Mouse (Mus musculus) cerebral cortex, adult 2 months (tissue): ENCODE measurements around the gene Gm20422.

Source experiments
- WGBS: fragments of 180-500 bp; shearing (Covaris S2); methylation state at CpG from one replicate; pipeline ENCODE4 v1.1.7; 2018; 5-methylcytosine and 5-hydroxymethylcytosine counted together

Gm20422 gene

GRCm38 (mm10) chr8:69791415-69792068 is 16.9 kb upstream of the Gm20422 start:
- under 1% methylated on average over 48 of the region's 48 CpGs for WGBS

DNA sequence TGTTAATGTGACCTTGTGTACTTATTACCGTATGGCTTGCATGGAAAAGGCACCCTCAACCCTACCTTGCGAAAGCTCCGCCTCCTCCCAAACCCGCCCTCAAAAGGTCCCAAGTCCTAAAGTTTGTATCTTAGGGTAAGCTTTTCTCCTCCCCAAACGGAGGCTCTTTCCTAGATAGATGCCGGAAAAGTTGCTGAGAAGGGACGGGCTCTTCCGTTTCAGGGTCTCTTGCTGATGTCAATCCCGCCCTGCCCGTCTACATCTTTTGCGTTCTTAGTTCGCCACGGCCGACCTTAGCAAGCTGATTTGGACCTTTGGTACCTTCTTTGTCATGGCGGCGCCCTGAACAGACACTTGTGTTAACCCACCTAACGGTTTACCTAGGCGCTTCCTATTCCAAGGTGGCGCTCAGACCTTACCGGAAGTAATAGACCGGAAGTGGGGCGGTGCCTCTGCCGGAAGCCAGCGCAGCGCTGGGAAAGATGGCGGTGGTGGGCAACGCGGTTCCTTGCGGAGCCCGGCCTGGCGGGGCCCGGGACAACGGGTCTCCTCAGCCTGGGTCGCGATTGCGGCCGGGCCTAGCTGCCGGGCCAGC is 16.2 kb upstream of the Gm20422 start, which contains the start of the genes Atp13a1 and Zfp866:
Gene Atp13a1, plus strand, starts transcription at position 391 of the 595 bp plus-strand sequence.
Gene Zfp866, minus strand, starts transcription at position 406 of the 595 bp plus-strand sequence.
- WGBS, result under 1% methylated on average over 38 of the region's 38 CpGs

DNA sequence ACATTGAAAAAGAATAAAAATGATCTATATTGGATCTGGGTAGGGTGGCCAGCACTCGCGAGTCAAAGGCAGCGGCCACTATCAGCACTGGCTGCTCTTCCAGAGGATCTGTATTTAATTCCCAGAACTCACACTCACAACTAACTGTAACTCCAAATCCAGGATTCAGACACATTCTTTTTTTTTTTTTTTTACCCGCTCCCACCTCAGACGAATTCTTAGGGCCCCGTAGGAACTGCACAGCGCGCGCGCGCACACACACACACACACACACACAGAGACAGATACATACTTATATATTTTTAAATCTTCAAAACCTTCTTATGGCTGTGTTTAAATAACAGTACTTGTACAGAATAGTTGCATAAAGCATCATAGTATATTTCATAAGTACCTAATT is 15.7 kb upstream of the Gm20422 start:
- 28% methylated on average over 11 of the region's 11 CpGs for WGBS

DNA sequence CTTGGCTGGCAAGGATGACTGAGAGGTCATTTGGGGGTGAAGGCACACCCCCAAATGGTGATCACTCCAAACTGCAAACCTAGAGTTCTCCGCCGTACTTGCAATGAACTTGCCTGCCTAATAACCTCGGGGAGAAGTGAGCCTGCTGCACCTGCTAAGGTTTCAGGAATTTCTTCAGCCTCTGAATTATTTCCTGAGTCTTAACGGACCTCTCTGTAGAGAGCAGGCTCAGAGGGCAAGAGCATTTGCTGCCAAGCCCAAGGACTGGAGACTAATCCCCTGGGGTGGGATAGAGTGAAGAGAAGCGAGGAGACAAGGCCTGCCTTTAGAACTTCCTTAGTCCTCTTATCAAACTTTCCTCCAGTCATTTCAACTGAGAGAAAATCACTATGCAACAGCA is 15.0 kb upstream of the Gm20422 start:
- WGBS, result 73% methylated on average over 5 of the region's 5 CpGs

DNA sequence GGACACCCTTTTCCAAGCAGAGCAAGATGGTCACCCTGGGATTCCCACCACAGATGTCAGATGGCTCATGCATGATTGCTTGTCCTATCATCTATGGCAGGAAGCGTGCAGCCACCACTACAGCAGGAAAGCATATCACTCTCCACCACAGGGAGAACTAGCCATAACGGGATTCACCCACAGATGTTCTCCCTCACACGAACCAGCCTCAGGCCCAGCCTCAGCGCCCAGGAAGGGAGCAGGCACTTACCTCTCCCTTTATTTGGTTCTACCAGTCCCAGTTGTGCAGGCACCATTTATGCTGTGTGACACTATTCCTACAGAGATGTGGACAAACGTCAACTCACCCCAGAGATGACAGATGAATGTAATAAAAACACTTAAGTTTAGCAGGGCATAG is 14.4 kb upstream of the Gm20422 start:
- 93% methylated on average over 5 of the region's 5 CpGs for WGBS

DNA sequence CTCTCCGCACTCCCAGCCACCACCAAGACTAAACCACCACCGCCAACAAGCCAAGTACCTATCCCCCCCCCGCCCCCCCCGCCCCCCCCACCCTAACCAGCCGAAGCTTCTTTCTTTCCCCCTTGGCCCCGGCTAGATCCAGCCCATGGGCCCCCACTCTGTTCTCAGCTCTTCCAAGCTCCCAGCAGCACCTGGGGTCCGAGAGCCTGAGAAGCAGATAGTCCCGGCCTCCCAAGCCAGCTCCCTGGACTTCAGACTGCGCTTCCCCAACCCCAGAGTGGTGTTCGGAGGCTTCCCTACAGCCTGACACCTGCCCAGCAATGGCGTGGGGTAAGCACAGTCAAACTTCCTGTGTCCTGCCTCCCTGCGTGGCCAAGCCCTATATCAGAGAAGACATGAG is 2.4 kb upstream of the Gm20422 start:
- 62% methylated on average over 12 of the region's 12 CpGs for WGBS

DNA sequence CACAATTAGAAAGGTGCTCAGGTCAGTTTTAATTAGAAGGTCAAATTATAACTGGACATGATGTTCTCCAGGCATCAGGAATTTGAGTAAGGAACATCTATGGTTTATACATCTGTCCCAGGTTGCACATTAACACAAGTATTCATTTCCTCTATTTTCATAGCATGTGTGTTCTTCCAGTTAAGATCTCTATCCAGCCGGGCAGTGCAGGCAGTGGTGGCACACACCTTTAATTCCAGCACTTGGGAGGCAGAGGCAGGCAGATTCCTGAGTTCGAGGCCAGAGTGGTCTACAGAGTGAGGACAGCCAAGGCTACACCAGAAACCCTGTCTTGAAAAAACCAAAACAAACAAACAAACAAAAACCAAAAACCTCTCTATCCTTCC is 456 bp upstream of the Gm20422 start:
- WGBS, result 49% methylated on average over 2 of the region's 2 CpGs

DNA sequence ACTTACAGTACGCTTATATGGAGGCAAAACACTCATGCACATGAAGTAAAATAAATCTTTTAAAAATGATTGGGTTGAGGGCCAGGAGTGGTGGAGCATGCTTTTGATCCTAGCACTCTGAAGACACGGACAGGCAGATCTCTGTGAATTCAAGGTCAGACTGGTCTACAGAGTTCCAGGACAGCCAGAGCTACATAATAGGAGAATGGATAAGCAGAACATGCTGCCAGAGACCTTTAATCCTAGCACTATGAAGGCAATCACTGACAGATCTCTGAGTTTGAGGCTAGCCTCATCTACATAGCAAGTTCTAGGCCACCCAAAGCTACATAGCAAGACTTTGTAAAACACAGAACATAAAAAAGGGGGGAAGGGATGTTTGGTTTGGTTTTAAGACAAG is 2.6 kb downstream of the Gm20422 start:
- 83% methylated on average over 2 of the region's 2 CpGs for WGBS

DNA sequence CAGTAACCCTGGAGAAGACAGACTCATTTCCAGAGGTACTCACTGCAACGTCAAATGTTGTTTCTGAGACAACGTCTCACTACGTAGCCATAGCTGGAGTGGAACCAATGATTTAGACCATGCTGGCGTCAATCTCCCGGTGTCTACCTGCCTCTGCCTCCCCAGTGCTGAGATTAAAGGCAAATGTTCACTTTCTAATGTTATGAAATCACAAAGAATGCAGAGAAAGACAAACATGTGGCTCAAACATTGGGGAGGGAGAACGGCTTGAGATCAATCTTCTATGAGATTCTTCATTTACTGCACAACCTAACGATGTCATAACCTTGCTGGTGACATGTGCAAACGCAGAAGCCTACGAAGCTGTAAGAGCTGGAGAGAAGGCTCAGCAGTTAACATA is 3.5 kb downstream of the Gm20422 start:
- 68% methylated on average over 9 of the region's 9 CpGs for WGBS

- WGBS, result 90% methylated on average over 4 of the region's 4 CpGs
Measured at GRCm38 (mm10) chr8:69761814-69762445, 12.8 kb downstream of the Gm20422 start.

GRCm38 (mm10) chr8:69758316-69758715 is 16.4 kb downstream of the Gm20422 start:
- 76% methylated on average over 5 of the region's 5 CpGs for WGBS

DNA sequence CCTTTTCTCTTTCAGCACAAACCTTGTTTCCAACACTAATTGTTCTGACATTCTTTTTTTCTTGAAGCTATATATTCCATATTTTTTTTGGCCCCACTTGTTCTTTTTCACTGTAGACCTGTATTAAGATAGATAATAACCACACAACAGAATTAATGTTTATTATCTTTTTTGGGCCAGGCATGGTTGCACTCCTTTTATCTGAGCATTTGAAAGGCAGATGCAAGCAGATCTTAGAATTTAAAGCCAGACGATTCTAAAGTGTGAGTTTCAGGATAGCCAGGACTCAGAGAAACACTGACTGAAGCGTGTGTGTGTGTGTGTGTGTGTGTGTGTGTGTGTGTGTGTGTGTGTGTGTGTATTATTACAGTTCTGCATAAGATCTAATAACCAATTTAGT is 22.2 kb downstream of the Gm20422 start:
- 80% methylated on average over 2 of the region's 2 CpGs for WGBS

GRCm38 (mm10) chr8:69749544-69750454 is 24.9 kb downstream of the Gm20422 start, which contains the start of gene Zfp963:
Gene Zfp963, minus strand, starts transcription at chr8:69749970.
- 3% methylated on average over 48 of the region's 48 CpGs for WGBS

- WGBS, result 83% methylated on average over 2 of the region's 2 CpGs
Measured at GRCm38 (mm10) chr8:69741231-69741630, 33.5 kb downstream of the Gm20422 start.

DNA sequence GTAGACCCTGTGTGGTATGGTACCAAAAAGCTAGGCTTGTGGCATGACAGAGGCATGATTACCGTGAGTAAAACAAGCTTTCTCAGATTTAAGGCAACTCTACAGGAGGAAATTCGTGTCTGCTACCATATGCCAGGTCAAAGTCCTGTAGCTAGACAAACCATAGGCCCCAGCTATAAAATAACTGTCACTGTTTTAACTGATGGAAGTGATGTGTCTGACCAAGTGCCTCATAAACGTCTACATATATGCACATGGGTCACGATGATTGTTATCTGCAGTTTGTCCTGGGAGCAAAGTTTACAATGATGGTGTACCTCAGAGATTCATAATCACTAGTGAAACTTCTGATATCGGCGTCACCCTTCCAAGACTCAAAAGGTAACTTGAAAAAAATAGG is 33.9 kb downstream of the Gm20422 start:
- WGBS, result 89% methylated on average over 6 of the region's 6 CpGs

DNA sequence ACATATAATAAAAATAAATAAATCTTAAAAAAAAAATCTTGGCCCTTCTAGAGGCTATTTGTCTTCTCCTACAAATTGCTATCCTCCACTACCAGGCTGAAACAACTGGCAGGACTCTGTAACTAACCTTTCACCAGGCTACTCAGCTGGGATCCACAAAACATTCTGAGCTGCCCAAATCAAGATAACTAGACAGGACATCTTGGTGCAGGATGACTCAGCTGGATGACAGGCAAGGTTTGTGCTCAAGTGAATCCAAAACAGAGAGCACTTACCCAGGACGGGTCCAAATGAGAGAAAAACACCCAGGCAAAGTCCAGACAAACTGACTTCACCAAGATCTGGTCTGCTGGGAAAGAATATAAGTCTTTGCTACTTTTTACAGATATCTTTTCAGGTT is 39.2 kb downstream of the Gm20422 start:
- 87% methylated on average over 1 of the region's 1 CpGs for WGBS

GRCm38 (mm10) chr8:69717232-69717580 is 57.5 kb downstream of the Gm20422 start:
- 42% methylated on average over 5 of the region's 5 CpGs for WGBS

GRCm38 (mm10) chr8:69716403-69717231 is 58.1 kb downstream of the Gm20422 start:
- under 1% methylated on average over 52 of the region's 52 CpGs for WGBS

DNA sequence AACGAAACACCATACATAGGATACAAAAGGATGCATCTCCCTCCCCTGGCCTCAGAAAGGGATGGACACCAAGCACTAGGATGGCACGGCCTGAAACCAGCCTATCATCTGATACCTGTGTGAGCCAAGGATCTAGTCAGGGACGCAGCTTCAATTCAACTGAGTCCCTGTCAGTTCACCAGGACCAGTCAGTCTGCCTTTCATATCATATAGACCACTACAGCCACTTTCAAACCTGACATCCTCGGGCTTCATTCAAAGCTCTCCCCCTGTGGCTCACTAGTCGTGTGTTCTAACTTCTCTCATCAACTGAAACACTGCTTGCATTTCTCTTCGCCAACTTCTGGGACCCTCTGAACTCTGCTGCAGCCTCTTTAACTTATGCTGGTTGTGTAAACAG is 59.3 kb downstream of the Gm20422 start:
- WGBS, result 68% methylated on average over 6 of the region's 6 CpGs

- 75% methylated on average over 8 of the region's 8 CpGs for WGBS
Measured at GRCm38 (mm10) chr8:69713516-69713915, 61.2 kb downstream of the Gm20422 start.

- WGBS, result 95% methylated on average over 10 of the region's 10 CpGs
Measured at GRCm38 (mm10) chr8:69710624-69711023, 64.1 kb downstream of the Gm20422 start, which contains the start of gene Zfp869. Gene Zfp869, minus strand, starts transcription at chr8:69710724.
